Mouse (Mus musculus): Measurements from ENCODE around the gene Klra2. TPM values are rescaled to one million over a fixed set of nuclear protein-coding genes. Genes with fewer than 3 reads are reported as not detected.

Gene Klra2
- polyA plus RNA-seq, 1 experiment, result not detected

DNA sequence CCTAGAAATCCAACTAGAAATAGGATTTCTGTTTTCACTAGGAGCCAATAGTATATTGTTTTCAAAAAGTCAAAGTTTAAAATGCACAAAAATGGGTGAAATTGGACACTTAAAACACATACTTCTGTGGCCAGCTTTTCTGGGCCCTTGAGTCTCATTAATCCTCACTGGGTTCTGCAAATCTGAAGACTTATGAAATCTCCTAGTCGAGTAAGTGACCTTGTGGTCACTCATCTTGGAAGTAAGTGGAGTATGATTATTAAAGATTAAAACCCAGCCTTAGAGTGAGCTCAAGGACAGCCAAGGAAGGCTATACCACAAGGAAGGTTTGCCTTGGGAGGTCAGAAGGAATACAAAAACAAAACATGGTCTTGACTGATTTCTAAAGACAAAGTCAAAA is 23.1 kb upstream of the Klra2 start:
- H3K27me3 ChIP-seq (replicated peaks), result no peaks in the 10 kb centered on the region
- H3K36me3 ChIP-seq (replicated peaks; ENCODE audit: low read length), result no peaks in the 10 kb centered on the region
- H3K4me3 ChIP-seq (replicated peaks), result no peak overlapping the region
- TF ChIP-seq GATA1 (IDR thresholded peaks at IDR 0.05; ENCODE audit: borderline replicate concordance, low read length) (no peak), FLI1 (IDR thresholded peaks at IDR 0.05; ENCODE audit: low read length) (no peak)
- no peaks in the 10 kb centered on the region for H3K9me3 ChIP-seq
- peaks cover 3% of the 10 kb centered on the region for H3K4me1 ChIP-seq

DNA sequence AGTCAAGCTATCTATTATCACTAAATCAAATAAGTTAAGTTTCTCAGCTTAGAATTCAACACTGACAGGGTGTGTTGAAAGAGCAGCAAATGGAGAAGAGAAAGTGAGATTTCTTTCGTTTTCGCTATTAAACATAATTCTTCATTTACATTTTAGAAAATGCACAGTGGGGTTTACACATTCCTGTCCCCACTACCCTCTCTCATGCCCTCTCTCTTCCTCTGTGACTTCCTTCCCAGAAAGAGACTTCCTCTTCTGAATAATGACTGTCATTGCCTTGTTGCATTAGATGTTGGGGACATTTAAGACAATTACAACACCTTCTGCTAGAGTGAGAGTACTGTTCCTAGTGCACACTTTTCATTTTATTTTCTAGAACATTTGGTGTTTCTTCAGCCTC is 22.4 kb upstream of the Klra2 start:
- TF ChIP-seq GATA1 (IDR thresholded peaks at IDR 0.05; ENCODE audit: borderline replicate concordance, low read length) (no peak), FLI1 (IDR thresholded peaks at IDR 0.05; ENCODE audit: low read length) (no peak)
- no peaks in the 10 kb centered on the region; the same call in 1 of the 2 replicates for H3K4me1 ChIP-seq

DNA sequence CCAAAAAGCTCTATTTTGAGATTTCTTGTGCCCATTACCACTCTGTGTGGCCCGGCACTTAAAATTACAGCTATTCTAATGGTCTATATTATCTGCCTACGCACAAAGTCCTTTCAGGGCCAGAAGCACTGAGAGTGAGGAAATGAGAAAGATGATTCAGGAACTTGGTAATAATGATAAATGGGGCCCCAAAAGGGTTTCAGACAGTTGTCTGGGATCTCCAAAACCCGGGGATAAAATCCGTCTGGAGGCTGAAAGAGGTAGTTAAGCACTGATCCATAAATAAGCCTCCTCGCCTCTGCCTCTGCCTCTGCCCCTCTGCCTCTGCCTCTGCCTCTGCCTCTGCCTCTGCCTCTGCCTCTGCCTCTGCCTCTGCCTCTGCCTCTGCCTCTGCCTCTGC is 17.0 kb upstream of the Klra2 start:
- no peaks in the 10 kb centered on the region for H3K9me3 ChIP-seq
- H3K4me3 ChIP-seq (replicated peaks), result no peak overlapping the region
- peaks cover 4% of the 10 kb centered on the region; the same call in 1 of the 2 replicates for H3K4me1 ChIP-seq
- no peaks in the 10 kb centered on the region for H3K27me3 ChIP-seq (replicated peaks)
- no peaks in the 10 kb centered on the region for H3K36me3 ChIP-seq (replicated peaks; ENCODE audit: low read length)
- TF ChIP-seq GATA1 (IDR thresholded peaks at IDR 0.05; ENCODE audit: borderline replicate concordance, low read length) (no peak), FLI1 (IDR thresholded peaks at IDR 0.05; ENCODE audit: low read length) (no peak)

More for the DNA sequence above, 22.4 kb upstream of the Klra2 start:
- Histone ChIP-seq H3K4me3 (replicated peaks) (no peak overlapping the region), H3K9me3 (no peaks in the 10 kb centered on the region), H3K27me3 (replicated peaks) (no peaks in the 10 kb centered on the region), H3K36me3 (replicated peaks; ENCODE audit: low read length) (no peaks in the 10 kb centered on the region)

DNA sequence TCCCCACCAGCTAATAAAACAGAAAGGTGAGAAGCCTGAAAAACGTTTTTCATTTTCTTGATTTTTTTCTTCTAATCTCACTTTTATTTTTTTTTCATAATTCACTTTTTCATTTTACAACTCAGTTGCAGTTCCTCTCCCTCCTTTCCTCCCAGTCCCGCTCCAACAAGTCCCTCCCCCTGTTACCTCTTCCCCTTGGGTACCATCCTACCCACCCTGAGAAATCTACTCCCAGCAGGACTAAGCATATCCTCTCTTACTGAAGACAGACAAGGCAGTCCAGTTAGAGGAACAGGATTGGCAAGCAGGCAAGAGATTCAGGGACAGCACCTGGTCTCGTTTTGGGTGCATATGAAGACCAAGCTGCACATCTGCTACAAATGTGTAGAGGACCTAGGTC is 15.6 kb upstream of the Klra2 start:
- Histone ChIP-seq H3K4me3 (replicated peaks) (no peak overlapping the region), H3K4me1 (peaks cover 4% of the 10 kb centered on the region; the same call in 1 of the 2 replicates), H3K27me3 (replicated peaks) (no peaks in the 10 kb centered on the region), H3K36me3 (replicated peaks; ENCODE audit: low read length) (no peaks in the 10 kb centered on the region), H3K9me3 (no peaks in the 10 kb centered on the region)
- no peak for TF ChIP-seq GATA1 (IDR thresholded peaks at IDR 0.05; ENCODE audit: borderline replicate concordance, low read length)
- no peak for TF ChIP-seq FLI1 (IDR thresholded peaks at IDR 0.05; ENCODE audit: low read length)

DNA sequence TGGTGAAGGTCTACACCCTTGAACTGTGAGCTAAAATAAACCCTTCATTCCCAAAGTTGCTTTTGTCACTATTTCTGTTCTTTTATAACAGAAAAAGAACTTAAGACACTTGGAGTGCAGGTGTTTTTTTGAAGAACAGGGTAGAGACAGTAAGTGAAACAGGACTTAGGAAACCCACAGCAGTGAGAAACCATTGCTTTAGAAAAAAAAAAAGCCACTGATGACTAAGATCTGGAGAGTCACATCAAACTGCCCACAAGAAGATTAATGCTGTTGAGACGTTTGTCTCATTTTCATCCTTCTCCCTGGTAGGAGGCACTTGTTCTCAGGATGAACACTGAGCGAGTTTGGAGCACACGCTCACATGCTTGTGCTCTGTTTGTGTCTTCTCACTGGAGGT is 14.8 kb upstream of the Klra2 start:
- Histone ChIP-seq H3K36me3 (replicated peaks; ENCODE audit: low read length) (no peaks in the 10 kb centered on the region), H3K4me1 (peaks cover 4% of the 10 kb centered on the region; the same call in 1 of the 2 replicates)
- TF ChIP-seq GATA1 (IDR thresholded peaks at IDR 0.05; ENCODE audit: borderline replicate concordance, low read length), result no peak
- no peak for TF ChIP-seq FLI1 (IDR thresholded peaks at IDR 0.05; ENCODE audit: low read length)

DNA sequence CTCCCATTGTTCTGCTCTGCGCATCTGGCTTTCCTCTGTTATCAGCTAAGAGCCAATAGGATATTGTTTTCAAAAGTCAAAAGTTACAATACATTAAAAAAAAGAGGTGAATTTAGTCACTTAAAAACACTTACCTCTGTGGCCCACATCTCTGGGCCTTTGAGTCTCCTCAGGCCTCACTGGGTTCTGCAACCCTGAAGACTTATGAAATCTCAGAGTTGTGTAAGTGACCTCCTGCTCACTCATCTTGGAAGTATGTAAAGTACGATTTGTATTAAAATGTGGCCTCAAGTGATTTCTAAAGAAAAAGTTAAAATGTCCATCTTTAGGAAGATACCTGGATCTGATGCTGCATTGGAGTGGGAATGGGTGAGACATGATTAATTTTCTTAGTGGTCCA is 2.1 kb downstream of the Klra2 start:
- no peaks in the 10 kb centered on the region for H3K4me1 ChIP-seq
- H3K27me3 ChIP-seq (replicated peaks), result no peaks in the 10 kb centered on the region
- H3K36me3 ChIP-seq (replicated peaks; ENCODE audit: low read length), result no peaks in the 10 kb centered on the region
- H3K9me3 ChIP-seq, result no peaks in the 10 kb centered on the region
- no peak overlapping the region for H3K4me3 ChIP-seq (replicated peaks)
- TF ChIP-seq GATA1 (IDR thresholded peaks at IDR 0.05; ENCODE audit: borderline replicate concordance, low read length) (no peak), FLI1 (IDR thresholded peaks at IDR 0.05; ENCODE audit: low read length) (no peak)

More for the DNA sequence above, 14.8 kb upstream of the Klra2 start:
- Histone ChIP-seq H3K27me3 (replicated peaks) (no peaks in the 10 kb centered on the region), H3K9me3 (no peaks in the 10 kb centered on the region), H3K4me3 (replicated peaks) (no peak overlapping the region)

Other genes starting within 250 kb of the Klra2 start
- not detected in 2 replicates for gene Magohb, start 45.9 kb upstream of the Klra2 start, polyA plus RNA-seq (2012; ENCODE audit: insufficient read depth, low replicate concordance)
- gene Styk1, start 106.2 kb upstream of the Klra2 start, polyA plus RNA-seq (2012; ENCODE audit: insufficient read depth, low replicate concordance), result not detected in 2 replicates
- gene Ybx3, start 141.1 kb upstream of the Klra2 start, polyA plus RNA-seq (2012; ENCODE audit: insufficient read depth, low replicate concordance), result 690 and 1,206 TPM in 2 replicates
- gene 5430401F13Rik, start 239.0 kb upstream of the Klra2 start, polyA plus RNA-seq (2012; ENCODE audit: insufficient read depth, low replicate concordance), result not detected in 2 replicates
- not detected in 2 replicates for gene Gm6619, start 239.0 kb upstream of the Klra2 start, polyA plus RNA-seq (2012; ENCODE audit: insufficient read depth, low replicate concordance)